Mouse (Mus musculus) brain, embryonic 14.5 days (tissue): ENCODE measurements around the gene Rcor2.

ENCODE experiments used
- CTCF ChIP-seq: fragments of 200-500 bp; IDR thresholded peaks from 2 replicates; pipeline ENCODE4 v1.5.1; 2012; ENCODE audit warnings: inconsistent platforms, mild to moderate bottlenecking, moderate library complexity, borderline replicate concordance; ENCODE audit not compliant: insufficient read depth, insufficient read length; ENCODE audit errors: extremely low read depth
- POLR2A ChIP-seq: fragments of 200-500 bp; IDR thresholded peaks from 2 replicates; pipeline ENCODE4 v1.6.1; 2012; ENCODE audit warnings: mild to moderate bottlenecking, inconsistent platforms, borderline replicate concordance; ENCODE audit not compliant: poor library complexity, insufficient read depth, insufficient read length, severe bottlenecking; ENCODE audit errors: extremely low read depth

GRCm38 (mm10) chr19:7288288-7288687 is 21.2 kb downstream of the Rcor2 start:
- TF ChIP-seq CTCF, result no peak
- no peak for TF ChIP-seq POLR2A
